Mouse (Mus musculus): ENCODE measurements around the gene Cpeb2.

Gene Cpeb2

GRCm38 (mm10) chr5:43232480-43233315 is at the start of gene Cpeb2:
Gene Cpeb2 (plus strand): TSS chr5:43233170.
- in situ Hi-C loops (cut with MboI, MseI) = loop anchor here (25.0 kb wide), 3 partner anchors 530 to 1395 kb away; partner anchors contain the start of genes Bod1l and Tapt1

- in situ Hi-C loops (cut with MboI, MseI) = no loop called here
These were observed 49.4 kb upstream of the Cpeb2 start for GRCm38 (mm10) chr5:43183556-43183955.

- in situ Hi-C loops (cut with MboI, MseI) = no loop called here
These were observed 48.1 kb upstream of the Cpeb2 start for GRCm38 (mm10) chr5:43184834-43185233.

GRCm38 (mm10) chr5:43185478-43185877 is 47.5 kb upstream of the Cpeb2 start:
- in situ Hi-C loops (cut with MboI, MseI) = no loop called here

- in situ Hi-C loops (cut with MboI, MseI) = no loop called here
These were observed 32.3 kb upstream of the Cpeb2 start for GRCm38 (mm10) chr5:43200686-43201085.

- in situ Hi-C loops (cut with MboI, MseI) = no loop called here
These were observed 26.4 kb upstream of the Cpeb2 start for GRCm38 (mm10) chr5:43206495-43207053.

GRCm38 (mm10) chr5:43217468-43217867 is 15.5 kb upstream of the Cpeb2 start:
- in situ Hi-C loops (cut with MboI, MseI) = no loop called here

GRCm38 (mm10) chr5:43217987-43218846 is 14.8 kb upstream of the Cpeb2 start:
- in situ Hi-C loops (cut with MboI, MseI) = no loop called here

GRCm38 (mm10) chr5:43218847-43219132 is 14.2 kb upstream of the Cpeb2 start:
- in situ Hi-C loops (cut with MboI, MseI) = no loop called here

GRCm38 (mm10) chr5:43223359-43223758 is 9.6 kb upstream of the Cpeb2 start:
- in situ Hi-C loops (cut with MboI, MseI) = no loop called here

GRCm38 (mm10) chr5:43224245-43224644 is 8.7 kb upstream of the Cpeb2 start:
- in situ Hi-C loops (cut with MboI, MseI) = no loop called here

GRCm38 (mm10) chr5:43226160-43226559 is 6.8 kb upstream of the Cpeb2 start:
- in situ Hi-C loops (cut with MboI, MseI) = loop anchor here (25.0 kb wide), 3 partner anchors 536 to 1389 kb away; partner anchors contain the start of genes Bod1l and Tapt1

GRCm38 (mm10) chr5:43227607-43228006 is 5.4 kb upstream of the Cpeb2 start:
- in situ Hi-C loops (cut with MboI, MseI) = loop anchor here (25.0 kb wide), 3 partner anchors 535 to 1390 kb away; partner anchors contain the start of genes Bod1l and Tapt1

- in situ Hi-C loops (cut with MboI, MseI) = loop anchor here (25.0 kb wide), 3 partner anchors 531 to 1394 kb away; partner anchors contain the start of genes Bod1l and Tapt1
These were observed 1.9 kb upstream of the Cpeb2 start for GRCm38 (mm10) chr5:43231061-43231460.

GRCm38 (mm10) chr5:43232149-43232479 is 856 bp upstream of the Cpeb2 start:
- in situ Hi-C loops (cut with MboI, MseI) = loop anchor here (25.0 kb wide), 3 partner anchors 530 to 1395 kb away; partner anchors contain the start of genes Bod1l and Tapt1

- in situ Hi-C loops (cut with MboI, MseI) = loop anchor here (25.0 kb wide), 3 partner anchors 529 to 1396 kb away; partner anchors contain the start of genes Bod1l and Tapt1
These were observed 579 bp downstream of the Cpeb2 start for GRCm38 (mm10) chr5:43233316-43234181.

- in situ Hi-C loops (cut with MboI, MseI) = loop anchor here (25.0 kb wide), 3 partner anchors 528 to 1397 kb away; partner anchors contain the start of genes Bod1l and Tapt1
These were observed 1.6 kb downstream of the Cpeb2 start for GRCm38 (mm10) chr5:43234321-43235185.

- in situ Hi-C loops (cut with MboI, MseI) = loop anchor here (25.0 kb wide), 3 partner anchors 527 to 1398 kb away; partner anchors contain the start of genes Bod1l and Tapt1
These were observed 2.3 kb downstream of the Cpeb2 start for GRCm38 (mm10) chr5:43235186-43235785.

- in situ Hi-C loops (cut with MboI, MseI) = loop anchor here (25.0 kb wide), 3 partner anchors 526 to 1399 kb away; partner anchors contain the start of genes Bod1l and Tapt1
These were observed 3.0 kb downstream of the Cpeb2 start for GRCm38 (mm10) chr5:43235997-43236396.

All from T-helper 1 cell (primary cell).